Mouse (Mus musculus): ENCODE measurements around the gene Olfr332.
"Not testable (repeated sequence)": the region's sequence is repeated elsewhere in the genome, so short reads cannot be mapped to it uniquely, and the experiment has no call there.

The Olfr332 gene

DNA sequence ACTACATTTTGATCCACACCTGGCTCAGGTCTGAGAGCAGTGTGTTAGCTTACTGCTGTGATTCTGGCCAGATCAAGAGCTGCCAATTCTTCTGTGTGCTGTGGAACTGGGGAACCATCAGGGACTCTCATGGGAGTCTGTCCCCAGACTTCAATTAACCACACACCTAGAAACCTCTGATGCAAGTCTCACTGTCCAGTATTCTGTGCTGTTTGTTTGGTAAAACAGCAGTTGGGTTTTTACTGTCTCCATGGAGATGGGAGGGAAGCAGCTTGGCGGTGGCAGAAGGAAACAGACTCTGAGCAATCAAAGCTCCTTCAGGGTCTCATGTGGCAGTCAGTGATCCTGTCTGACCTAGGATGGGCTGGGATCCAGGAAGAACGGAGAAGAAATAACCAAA, at the start of gene Olfr332:
Gene Olfr332, minus strand, starts transcription at position 101 of the 400 bp plus-strand sequence.
- no peak for DNase-seq

DNA sequence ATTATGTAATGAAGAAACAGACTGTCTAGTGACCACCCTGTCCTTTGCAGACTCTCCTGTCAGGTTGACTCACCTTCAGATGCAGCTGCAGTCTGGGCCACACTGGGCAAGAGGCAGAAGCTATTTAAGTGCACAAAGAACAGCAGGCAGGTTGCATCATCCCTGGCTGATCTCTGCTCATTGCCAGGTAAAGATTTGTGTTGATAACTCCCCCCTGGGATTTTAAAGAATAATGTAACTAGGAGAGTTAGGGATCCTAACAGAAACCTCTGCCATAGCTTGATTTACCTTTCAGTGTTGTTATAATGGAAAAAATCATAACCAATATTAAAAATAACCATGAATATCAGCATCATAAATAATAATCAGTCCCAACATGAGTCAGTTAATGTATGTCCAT, 42.4 kb upstream of the Olfr332 start, which contains the start of gene Olfr330:
Gene Olfr330, minus strand, starts transcription at position 101 of the 400 bp plus-strand sequence.
- DNase-seq = not testable (repeated sequence)

DNA sequence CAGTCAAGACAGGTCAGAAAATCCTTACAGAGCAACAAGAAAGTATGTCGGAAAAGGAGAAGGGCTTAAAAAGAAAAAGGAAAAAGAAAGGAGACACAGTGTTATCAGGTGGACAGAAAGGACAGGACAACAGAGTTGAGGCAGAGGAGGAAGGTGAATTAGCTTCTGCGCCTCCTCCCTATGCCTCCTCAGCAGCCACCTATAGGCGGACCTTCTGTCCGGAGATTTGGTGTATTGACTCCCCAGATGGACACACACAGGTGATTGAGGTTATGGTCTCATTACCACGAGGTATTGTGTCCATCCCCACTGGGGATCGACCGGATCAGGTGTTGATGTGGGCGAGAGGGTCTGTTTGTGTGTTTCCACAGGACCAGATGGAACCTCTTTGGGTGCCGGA, 27.4 kb upstream of the Olfr332 start:
- peak; percentile 33 for DNase-seq

DNA sequence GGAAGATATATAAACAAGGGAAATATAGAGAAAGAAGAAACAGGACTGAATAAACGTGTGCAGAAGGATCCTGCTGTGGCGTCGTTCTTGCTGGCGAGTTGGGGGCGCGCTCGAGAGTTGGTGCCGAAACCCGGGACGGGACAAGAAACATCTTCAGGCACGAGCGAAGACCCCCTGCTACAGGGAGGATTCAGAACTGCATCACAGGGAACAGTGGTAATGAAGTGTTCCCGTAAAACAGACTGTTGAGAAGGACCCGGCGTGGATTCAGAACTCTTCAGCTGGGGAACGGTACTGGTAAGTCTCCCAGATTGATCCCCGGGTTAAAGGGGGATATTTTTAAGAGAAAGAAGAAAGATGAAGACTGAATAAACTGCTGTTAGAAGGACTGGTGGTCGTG, 26.6 kb upstream of the Olfr332 start:
- peak; percentile 58 for DNase-seq

DNA sequence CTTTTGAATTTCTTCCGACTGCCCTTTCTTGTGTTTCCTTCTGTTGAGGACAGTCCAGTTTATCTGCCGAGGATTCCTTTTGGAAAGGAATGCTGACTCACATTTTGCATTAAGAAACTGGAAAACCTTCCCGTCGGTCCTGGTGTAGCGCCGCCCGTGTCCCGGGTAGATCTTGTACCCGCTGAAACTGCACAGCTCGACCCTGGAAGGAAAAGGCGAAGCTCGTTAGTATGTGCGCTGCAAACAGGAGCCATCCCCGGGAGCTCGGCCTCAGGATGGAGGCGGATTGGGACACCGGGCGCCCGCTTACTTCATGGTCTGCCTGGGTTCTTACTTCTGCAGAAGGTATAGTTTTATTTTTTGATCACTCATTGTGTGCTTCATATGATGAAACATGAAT, 16.7 kb upstream of the Olfr332 start:
- DNase-seq = not testable (repeated sequence)

DNA sequence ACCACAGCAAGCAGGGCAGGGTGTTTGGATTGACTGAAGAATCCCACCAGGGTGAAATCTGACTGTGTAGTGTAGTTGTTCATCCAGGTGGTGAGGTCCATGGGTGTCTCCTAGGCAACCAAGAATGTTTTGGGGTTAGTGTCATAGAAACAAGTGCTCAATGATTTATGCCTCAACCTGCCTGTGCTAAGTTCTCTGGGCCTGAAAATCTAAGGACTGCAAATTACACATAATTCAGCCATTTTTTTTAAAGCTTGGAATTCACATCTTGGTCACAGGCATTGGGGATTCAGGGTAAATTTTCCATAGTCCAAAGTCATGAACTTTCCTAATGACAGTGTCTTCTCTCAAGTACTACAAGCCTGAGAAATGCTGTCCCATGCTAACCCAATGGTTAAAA, 10.1 kb upstream of the Olfr332 start, which contains the start of gene Olfr331:
Gene Olfr331, minus strand, starts transcription at position 101 of the 400 bp plus-strand sequence.
- DNase-seq = not testable (repeated sequence)

DNA sequence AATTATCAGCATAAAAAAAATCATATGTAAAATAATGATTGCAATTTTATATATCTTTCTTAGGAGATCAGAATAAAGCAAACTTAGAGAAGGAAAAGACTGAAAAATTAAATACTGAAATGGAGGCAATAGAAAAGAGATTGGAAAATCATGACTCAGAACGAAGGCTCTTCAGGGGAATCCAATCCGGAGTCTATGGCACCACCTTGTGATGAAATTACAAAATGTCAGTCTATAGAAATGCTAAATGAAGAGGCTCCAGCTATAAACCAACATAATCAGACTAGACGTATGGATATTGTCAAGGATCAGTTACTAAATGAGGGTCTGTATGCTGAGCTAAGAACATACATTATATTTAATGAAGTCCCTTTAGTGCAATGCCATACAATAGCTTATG, 6.9 kb upstream of the Olfr332 start:
- no peak for DNase-seq

DNA sequence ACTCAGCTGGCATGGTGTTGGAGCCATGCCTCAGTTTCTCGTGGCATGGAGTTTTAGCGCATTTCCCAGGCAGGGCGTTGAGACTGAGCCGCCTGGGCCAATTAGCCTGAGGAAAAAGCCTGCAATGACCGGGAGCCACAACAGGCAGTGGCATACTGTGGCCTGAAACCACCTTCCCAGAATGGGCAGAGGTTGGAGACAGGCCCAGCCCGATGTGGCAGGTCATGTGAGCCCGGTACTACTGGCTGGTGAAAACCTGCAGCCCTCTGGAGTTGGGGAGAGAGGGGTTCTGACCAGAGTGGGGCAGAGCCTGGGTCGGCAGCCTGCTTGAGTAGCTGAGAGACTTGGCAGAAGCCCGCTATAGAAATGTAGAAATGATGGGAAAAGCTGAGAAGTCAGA, 6.4 kb upstream of the Olfr332 start:
- no peak for DNase-seq

DNA sequence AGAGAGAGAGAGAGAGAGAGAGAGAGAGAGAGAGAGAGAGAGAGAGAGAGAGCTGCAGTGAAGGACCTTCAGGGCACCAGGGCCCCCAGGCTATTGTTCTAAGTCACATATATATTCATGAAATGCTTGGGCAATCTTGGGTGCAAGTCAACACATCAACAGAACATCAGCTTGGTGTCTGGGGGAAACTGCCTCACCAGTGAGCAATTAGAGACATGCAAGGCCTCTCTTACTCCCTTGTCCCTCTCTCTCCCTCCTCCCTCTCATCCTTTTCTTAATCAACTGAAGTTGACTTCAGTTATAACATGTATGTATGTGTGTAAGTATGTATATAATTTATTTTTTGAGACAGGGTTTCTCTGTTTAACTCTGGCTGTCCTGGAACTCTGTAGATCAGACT, 30.2 kb downstream of the Olfr332 start, which contains the start of gene Olfr30:
Gene Olfr30, minus strand, starts transcription at position 101 of the 400 bp plus-strand sequence.
- DNase-seq = no peak

DNA sequence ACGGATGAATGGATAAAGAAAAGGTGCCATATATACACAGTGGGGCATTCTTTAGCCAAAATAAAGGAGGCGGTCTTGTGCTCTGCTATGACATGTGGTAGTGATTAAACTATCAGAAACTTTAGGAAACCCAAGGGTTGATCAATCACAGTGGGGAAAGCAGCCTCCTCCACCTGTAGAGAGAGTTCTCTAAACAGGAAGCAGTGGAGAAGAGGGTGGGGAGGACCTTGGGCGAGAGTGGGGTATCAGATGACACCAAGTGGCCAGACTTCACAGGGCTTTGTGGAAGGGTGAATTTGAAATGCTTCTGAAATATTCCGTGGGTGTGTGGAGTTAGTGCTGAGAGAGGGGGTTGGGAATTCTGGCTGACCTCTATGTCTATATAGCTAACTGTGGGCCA, 38.8 kb downstream of the Olfr332 start:
- DNase-seq = no peak

DNA sequence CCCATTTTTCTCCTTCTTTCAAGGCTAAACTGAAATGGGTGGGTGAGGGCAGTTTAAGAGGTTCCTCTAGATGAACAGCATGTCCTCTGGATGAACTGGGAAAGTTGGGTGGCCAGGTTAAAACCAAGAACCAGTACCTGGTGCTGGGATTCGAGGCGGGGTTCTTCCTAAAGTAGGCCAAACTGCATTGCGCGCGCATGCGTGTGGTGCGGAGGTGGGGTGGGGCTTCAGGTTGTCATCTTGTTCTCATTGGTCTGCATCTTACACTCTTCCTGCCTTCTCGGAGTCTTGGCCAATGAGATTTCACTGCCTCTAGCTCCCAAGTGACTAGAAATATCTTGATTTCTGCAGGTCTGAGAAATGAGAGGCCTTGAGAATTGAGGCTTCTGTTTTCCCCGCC, 39.6 kb downstream of the Olfr332 start, which contains the start of gene Lypd9:
Gene Lypd9, minus strand, starts transcription at position 165 of the 400 bp plus-strand sequence.
- DNase-seq = no peak

Measured in cerebellum, adult 11-12 months (tissue).